Mouse (Mus musculus): ENCODE measurements around the gene Vmn1r23. TPM values are rescaled to one million over a fixed set of nuclear protein-coding genes. Genes with fewer than 3 reads are reported as not detected.

The Vmn1r23 gene
- not detected for polyA plus RNA-seq (2017; shearing (Covaris generic))

DNA sequence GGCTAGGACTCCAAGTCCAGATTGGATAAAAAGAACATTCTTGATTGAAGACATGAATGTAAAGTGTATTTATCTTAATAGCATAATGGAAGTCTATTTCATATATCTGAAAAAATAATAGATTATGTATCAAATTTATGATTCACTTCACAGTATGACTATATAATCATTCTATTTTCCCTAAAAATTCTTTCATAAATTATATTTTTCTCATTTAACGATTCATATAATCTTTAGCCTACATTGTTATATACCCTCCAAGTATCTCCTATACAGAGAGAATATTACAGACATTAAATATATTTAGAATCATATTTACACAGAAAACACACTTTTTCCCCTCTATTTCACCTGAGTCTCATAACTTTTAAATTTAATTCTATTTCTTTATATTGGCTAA lies at the start of gene Vmn1r23:
TSS of gene Vmn1r23 (minus strand) at position 101 of the 400 bp plus-strand sequence.

DNA sequence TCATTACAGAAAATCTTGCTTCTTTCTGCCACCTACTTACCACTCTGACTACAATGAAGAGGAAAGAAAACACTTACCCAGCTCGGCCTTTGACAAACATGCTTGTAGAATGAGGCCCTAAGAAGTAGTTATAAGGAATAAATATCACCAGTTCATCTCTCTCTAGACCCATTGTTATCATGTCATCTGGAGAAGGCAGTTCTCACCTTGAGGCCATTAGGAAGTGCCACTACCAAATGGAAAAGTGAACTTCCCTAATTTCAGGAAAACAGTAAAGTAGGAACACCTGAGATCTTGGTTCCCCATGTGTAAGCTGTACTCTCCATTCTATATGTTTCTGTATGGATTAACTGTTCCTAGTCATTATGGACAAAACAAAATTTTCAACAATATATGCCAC lies 34.8 kb upstream of the Vmn1r23 start, which contains the start of gene Vmn1r24:
TSS of gene Vmn1r24 (minus strand) at position 101 of the 400 bp plus-strand sequence.

DNA sequence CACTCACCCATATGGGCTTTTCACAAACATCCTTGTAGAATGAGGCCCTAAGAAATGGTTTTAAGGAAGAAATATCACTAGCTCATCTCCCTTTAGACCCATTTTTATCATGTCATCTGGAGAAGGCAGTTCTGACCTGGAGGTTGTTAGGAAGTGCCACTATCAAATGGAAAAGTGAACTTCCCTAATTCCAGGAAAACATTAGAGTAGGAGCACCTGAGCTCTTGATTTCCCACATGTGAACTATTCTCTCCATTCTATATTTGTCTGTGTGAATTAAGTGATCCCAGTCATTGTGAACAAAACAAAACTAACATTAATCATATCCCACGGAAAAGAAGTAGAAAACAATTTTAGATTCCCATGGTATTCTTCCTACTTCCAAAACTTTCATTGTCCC lies 18.7 kb downstream of the Vmn1r23 start, which contains the start of gene Vmn1r22:
TSS of gene Vmn1r22 (minus strand) at position 101 of the 400 bp plus-strand sequence.

Other genes starting within 250 kb of the Vmn1r23 start
- 7.8 TPM for gene Pyurf, start 234.8 kb downstream of the Vmn1r23 start, polyA plus RNA-seq (2017; shearing (Covaris generic))
- gene Lancl2, start 224.3 kb downstream of the Vmn1r23 start, polyA plus RNA-seq (2017; shearing (Covaris generic)) = 7.4 TPM
- 17.2 TPM for gene Vopp1, start 101.7 kb downstream of the Vmn1r23 start, polyA plus RNA-seq (2017; shearing (Covaris generic))
- not detected for gene Vmn1r21, start 76.5 kb downstream of the Vmn1r23 start, polyA plus RNA-seq (2017; shearing (Covaris generic))
- gene Vmn1r22, start 18.8 kb downstream of the Vmn1r23 start, polyA plus RNA-seq (2017; shearing (Covaris generic)) = not detected
- gene Vmn1r24, start 34.7 kb upstream of the Vmn1r23 start, polyA plus RNA-seq (2017; shearing (Covaris generic)) = not detected
- gene Vmn1r25, start 54.0 kb upstream of the Vmn1r23 start, polyA plus RNA-seq (2017; shearing (Covaris generic)) = not detected
- not detected for gene Vmn1r26, start 88.3 kb upstream of the Vmn1r23 start, polyA plus RNA-seq (2017; shearing (Covaris generic))

Data from activated CD4-positive, CD25-positive, alpha-beta regulatory T cell, adult 9 weeks (primary cell).